Mouse (Mus musculus): ENCODE measurements around the gene Prodh2.

Prodh2 gene

GRCm38 (mm10) chr7:30549880-30550279 is 56.5 kb downstream of the Prodh2 start:
- DNase-seq (ENCODE audit: low spot score in 2 of 2): no peak

GRCm38 (mm10) chr7:30550603-30551002 is 57.2 kb downstream of the Prodh2 start:
- DNase-seq (ENCODE audit: low spot score in 2 of 2): no peak

GRCm38 (mm10) chr7:30551445-30552101 is 58.2 kb downstream of the Prodh2 start:
- no peak for DNase-seq (ENCODE audit: low spot score in 2 of 2)

DNA sequence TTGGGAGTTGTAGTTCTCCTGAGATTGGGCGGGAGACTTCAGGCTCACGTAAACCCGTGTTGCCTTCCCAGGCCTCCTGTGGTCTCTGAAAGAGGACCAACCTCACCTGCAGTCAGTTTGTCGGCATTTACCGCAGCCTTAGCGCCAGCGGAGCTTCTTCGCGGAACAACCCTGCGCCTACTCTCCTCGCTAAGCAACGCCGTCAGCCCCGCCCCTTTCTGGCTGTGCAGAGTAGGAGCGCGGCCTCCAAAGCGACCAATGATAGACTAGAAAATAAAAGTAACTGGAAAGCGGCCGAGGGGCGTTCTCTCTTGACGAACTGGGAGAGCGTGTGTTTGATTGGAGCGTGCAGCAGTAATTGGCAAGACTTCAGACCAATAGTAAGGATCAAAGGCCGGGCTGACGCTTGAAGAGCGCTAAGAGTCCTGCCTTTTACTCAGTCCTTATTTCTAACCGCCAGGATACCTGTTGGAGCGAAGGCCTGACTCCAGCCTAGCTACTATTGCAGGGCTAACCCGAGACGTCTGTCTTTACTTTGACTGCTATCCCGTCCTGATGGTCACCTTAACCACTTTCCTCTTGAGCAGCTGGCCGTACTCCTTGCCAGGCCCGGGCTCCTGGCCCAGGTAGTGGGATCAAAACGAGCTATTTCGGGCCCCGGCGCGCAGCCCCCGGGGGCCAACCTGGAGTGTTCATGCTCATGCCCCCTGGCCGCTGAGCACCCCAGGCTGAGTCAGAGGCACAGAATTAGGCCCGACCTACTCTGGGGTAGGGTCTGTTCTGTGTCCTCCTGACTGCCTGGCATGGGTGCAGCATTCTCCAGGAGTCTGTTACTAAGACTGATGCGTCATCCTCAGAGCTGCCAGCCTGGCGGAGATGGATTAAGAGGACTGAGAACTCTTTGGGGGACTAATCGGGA is 58.9 kb downstream of the Prodh2 start, which contains the start of the genes Hspb6 and Proser3:
Gene Hspb6 (plus strand): TSS at position 77 of the 919 bp plus-strand sequence.
Gene Proser3 (minus strand): TSS at position 198 of the 919 bp plus-strand sequence.
- peak; percentile 95 for DNase-seq (ENCODE audit: low spot score in 2 of 2)

- DNase-seq (ENCODE audit: low spot score in 2 of 2): peak in 1 of 2 experiments; percentile 48
Observed at GRCm38 (mm10) chr7:30553021-30553589, 59.7 kb downstream of the Prodh2 start.

DNA sequence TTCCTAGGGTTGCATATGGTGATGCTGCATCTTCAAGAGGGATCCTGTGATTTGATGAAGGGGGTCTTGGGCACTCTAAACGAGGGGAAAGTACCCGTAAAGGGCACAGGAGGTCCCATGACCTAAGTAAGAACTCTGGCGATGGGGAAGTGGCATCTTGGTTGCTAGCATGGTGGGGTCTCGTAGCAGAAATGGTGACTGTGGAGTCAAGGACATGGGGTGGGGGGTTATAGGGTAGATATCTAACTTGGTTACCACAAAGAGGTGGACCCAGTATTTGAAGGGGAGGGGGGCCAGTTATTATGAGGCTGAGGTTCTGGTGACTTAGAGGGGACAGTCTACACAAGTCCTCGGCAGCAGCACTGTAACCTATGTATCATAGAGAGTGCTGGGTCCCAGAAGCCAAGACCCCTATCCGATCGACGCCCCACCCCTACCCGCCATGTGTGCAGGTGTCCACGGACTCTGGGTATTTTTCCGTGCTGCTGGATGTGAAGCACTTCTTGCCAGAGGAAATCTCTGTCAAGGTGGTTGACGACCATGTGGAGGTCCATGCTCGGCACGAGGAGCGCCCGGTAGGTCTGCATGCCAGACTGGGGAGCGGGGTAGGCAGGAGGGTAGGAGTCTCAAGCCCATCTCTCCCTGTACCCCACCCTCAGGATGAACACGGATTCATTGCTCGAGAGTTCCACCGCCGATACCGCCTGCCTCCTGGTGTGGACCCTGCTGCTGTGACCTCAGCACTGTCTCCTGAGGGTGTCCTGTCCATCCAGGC is 60.6 kb downstream of the Prodh2 start:
- no peak for DNase-seq (ENCODE audit: low spot score in 2 of 2)

- no peak for DNase-seq (ENCODE audit: low spot score in 2 of 2)
Observed at GRCm38 (mm10) chr7:30556894-30557536, 63.6 kb downstream of the Prodh2 start.

DNA sequence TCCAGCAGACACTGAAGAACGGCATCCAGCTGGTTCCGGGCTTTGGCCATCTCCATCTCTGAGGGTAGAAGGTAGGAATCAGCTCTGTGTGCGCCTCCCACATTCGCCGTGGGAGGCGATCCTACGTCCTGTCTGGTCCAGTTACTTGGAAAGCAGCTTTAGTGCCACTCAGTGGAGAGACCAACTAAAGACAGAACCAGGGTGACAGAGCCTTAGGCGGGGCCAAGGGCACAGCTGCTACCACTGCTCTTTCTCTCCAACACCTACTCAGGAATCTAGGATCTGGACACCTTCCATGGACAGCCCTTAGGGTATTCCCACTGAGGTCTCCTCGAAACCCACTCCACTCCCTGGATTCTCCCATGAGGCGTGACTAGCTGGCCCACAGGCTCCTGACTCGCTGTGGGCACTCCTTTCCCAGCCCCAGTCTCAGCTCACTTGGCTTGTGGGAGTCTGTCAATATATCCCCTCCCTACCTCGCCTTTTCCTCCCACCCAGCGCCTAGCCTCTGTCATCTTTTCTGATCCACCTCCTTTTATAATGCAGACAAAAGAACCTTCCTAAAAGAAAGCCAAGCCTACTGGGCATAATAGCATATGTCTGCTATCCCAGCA is 64.6 kb downstream of the Prodh2 start:
- DNase-seq (ENCODE audit: low spot score in 2 of 2): no peak

GRCm38 (mm10) chr7:30558656-30559442 is 65.4 kb downstream of the Prodh2 start:
- no peak for DNase-seq (ENCODE audit: low spot score in 2 of 2)

- DNase-seq (ENCODE audit: low spot score in 2 of 2): peak; percentile 97 to 98
Observed at GRCm38 (mm10) chr7:30559443-30559954, 66.1 kb downstream of the Prodh2 start, which contains the start of gene Lin37. Gene Lin37 (minus strand): TSS chr7:30559838.

DNA sequence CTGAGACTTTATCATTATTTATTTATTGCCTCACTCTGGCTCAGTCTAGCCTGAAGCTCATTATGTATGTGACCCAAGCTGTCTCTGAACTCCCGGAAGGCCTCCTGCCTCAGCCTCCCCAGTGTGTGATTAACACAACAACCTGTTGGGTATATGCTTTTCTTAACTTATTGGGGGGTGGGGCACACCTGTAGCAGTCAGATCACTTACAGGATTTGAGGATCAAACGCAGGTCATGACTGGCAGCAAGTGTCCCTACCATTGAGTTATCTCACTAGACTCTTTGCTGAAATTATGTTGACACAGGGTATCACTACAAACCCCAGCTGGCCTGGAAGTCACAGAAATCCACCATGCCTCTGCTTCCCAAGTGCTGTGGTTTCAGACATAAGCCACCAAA is 66.9 kb downstream of the Prodh2 start:
- no peak for DNase-seq (ENCODE audit: low spot score in 2 of 2)

DNA sequence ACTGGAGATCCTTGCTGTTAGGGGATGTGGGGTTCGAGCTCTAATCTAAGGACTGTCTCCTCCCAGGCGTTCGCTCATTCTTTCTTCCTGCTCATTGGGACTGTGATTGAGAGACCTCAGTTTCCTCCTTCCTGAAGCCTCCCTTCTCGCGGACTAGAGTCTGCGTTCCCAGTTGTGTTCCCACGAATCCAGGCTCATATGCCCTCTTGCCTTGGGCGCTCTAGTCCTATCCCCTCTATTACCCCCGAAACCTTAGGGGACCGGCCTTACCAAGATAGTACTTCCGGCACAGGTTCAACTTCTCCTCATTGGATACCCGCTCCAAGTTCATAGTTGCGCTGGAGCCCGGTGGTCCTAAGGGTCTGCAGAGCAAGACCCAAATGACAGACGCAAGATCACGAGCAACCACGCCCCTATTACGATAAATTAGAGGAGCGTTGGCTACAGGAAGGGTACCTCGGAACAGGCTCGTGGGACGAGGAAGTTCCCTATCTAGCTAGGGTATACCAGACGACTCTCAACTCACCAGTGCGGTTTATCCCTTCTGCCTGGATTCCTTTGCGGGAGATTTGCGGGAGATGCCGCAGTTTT is 69.2 kb downstream of the Prodh2 start:
- DNase-seq (ENCODE audit: low spot score in 2 of 2): no peak

All from frontal cortex, postnatal 10 days (tissue).